Mouse (Mus musculus): ENCODE results near the gene Taok2.

DNA sequence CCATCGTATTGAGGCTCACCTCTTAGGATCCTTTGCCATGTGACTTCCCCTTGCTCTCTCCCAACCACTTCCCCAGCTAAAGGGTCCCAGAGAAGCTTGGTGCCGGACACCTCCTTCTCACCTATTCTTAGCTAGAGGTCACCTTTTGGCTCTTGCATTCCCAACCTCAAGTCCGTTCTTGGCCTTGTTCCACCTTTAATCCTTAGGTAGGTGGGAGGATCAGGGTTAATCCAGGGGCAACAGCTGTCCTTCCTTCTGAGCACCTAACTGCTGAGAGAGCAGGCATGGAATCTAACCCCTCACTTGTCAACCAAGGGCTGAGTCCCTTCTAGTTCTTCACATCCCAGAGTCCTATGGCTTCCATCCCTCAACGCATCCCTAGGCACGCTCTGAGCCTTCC lies 58.6 kb downstream of the Taok2 start:
- no peak for TF ChIP-seq EP300 (optimal IDR thresholded peaks at IDR 0.05)
- no peak for TF ChIP-seq CTCF (IDR thresholded peaks at IDR 0.05; ENCODE audit: low read depth)
